Mouse (Mus musculus): ENCODE measurements at regions not wholly inside any gene's neighbourhood (a gene's known extent, or its start where the extent isn't known, plus 50 kb on each side); places are given as distances from the start of the nearest gene placed in this dataset.

DNA sequence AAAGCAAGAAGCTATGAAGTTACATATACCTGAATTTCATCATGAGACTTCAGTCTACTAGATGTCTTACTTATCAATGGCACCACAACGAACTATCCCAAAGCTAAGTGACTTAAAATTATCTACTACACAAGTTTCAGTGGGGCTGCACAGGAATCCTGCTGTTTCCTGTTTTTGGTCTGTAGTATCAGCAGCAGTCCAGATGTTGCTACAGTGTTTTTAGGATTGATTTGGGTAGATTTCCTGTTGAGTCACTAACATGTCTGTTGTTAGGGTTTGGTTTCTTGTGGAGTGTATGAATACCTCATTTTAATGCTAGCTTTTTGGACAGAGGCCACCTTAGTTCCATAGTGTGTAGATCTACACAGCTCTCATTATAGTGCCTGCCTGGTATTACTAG, 120.8 kb upstream of the Thumpd2 start:
- DNase-seq (ENCODE audit: extremely low spot score, low read depth, low spot score) = no peak

GRCm38 (mm10) chr17:81180813-81181424, 116.0 kb upstream of the Thumpd2 start:
- no peak for DNase-seq (ENCODE audit: extremely low spot score, low read depth, low spot score)

DNA sequence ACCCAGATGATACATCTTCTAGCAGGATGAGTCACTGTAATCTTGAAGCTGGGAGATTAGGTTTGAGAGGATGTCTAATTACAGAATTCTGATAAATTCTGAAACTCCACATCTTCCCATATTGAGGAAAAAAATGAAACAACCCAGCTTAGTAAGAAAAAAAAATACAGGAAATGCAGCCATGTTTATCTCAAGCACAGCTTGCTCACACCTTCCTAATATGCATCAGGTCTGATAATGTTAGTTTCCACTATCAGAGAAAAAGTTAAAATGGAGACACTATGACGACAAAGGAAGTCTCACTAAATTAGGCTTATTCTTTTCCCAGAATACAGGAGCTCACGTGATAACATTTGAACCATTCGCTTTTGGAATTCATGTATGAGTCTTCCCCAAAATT, 111.4 kb upstream of the Thumpd2 start:
- no peak for DNase-seq (ENCODE audit: extremely low spot score, low read depth, low spot score)

DNA sequence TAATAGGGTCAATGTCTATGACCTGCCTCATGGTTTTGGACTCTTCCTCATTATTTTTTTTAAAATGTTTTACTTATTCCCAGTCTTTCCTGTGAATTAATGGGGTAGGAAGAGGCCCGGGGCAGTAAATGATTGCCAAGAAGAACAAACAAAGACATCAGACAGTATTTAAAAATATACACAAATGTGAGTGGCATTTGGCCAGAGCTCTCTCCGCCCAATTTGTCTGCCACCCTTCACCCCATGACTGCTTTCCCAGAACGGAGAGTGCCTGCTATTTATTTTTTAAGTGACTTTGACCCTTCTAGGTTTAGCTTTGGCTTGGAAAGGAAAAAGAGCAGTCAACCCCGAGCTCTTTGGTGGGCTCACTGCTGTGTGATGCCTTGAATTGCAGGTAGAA, 111.0 kb upstream of the Thumpd2 start:
- DNase-seq (ENCODE audit: extremely low spot score, low read depth, low spot score) = no peak

- DNase-seq (ENCODE audit: extremely low spot score, low read depth, low spot score) = no peak
Measured at GRCm38 (mm10) chr17:81172943-81173342, 108.1 kb upstream of the Thumpd2 start.

DNA sequence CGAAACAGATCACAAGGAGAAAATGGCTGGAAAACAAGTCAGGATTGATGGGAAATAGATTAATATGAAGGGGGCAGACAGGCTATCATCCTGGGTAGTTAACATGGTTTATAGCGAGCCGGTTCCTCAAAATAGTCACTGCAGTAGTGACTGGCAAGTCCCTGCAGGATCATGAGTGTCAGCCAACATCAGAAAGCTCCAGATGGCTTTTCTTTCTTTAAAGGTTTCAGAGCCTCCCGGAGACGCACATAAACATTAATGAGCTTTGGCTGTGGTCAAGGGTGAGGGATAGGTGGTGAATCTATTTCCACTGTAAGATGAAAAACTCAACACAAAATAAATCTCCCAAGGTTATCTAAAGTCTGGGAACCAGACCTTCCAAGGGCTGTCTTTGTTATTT, 104.2 kb upstream of the Thumpd2 start:
- DNase-seq (ENCODE audit: extremely low spot score, low read depth, low spot score) = no peak

DNA sequence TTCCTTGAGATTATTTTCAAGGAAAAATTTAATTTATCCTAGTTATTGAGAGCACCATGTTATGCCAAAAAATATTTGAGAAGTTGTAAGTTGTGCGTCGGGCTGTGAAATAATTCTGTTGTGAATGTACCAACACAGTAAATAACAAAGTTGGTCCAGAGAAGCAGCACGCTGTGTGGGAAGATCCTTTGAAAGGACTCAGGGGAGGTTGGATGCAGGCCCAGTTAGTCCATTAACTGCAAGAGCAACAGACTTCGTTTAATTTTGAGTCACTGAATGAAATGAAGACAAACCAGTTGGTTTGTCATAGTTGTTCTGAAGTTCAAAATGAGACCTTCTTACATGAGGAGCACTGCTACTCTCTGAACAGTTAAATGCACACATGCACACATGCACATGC, 85.8 kb upstream of the Thumpd2 start:
- no peak for DNase-seq (ENCODE audit: extremely low spot score, low read depth, low spot score)

DNA sequence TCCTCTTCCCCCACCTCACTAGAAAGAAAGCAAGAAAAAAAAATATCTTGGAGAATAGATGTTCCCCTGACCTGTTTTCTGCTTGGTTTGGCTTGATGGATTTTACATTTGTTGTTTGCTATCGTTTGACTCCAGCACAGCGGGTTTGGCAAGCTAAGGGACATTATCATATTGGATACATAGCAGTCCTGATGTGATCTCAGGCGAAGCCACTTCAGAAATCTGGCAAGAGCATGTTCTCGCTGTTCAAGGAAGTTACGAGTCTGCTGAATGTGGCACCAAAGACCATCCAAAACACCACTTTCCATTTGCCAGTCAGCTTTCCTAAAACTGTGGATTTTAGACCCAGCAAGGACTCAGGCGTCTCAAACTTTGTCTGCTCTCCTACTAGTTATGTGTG, 69.8 kb upstream of the Thumpd2 start:
- no peak for DNase-seq (ENCODE audit: extremely low spot score, low read depth, low spot score)

- DNase-seq (ENCODE audit: extremely low spot score, low read depth, low spot score) = no peak
Measured at GRCm38 (mm10) chr17:81133227-81133626, 68.3 kb upstream of the Thumpd2 start.

Measured in hindlimb bud, embryonic 11.5 days (tissue).